Mouse (Mus musculus) liver, embryonic 13.5 days (tissue): ENCODE measurements around the gene Ifrd2. TPM values are rescaled to one million over a fixed set of nuclear protein-coding genes. Genes with fewer than 3 reads are reported as not detected.

Experiments used
- ATAC-seq: fragments of 200-750 bp; cut with Nextera tagmentation; 2 replicates; pipeline ENCODE4 v1.8.0; 2017; ENCODE audit warnings: low read depth, mild to moderate bottlenecking, moderate number of reproducible peaks, moderate library complexity
- DNase-seq: peaks from one replicate; pipeline ENCODE4 v3.0.0; 2022
- H3K27ac ChIP-seq: fragments of 300-500 bp; sonication (generic); 2 replicates; pipeline ENCODE4 v1.5.1; 2015; ENCODE audit warnings: moderate library complexity, mild to moderate bottlenecking, inconsistent platforms
- H3K27me3 ChIP-seq: fragments of 300-500 bp; sonication (generic); 2 replicates; pipeline ENCODE4 v1.6.1; 2015; ENCODE audit warnings: mild to moderate bottlenecking, inconsistent platforms
- H3K36me3 ChIP-seq: fragments of 300-500 bp; sonication (generic); 2 replicates; pipeline ENCODE4 v1.6.1; 2015; ENCODE audit warnings: mild to moderate bottlenecking, inconsistent platforms
- H3K4me1 ChIP-seq: fragments of 300-500 bp; sonication (generic); replicated peaks from 2 replicates; pipeline ENCODE4 v1.6.1; 2015; ENCODE audit warnings: inconsistent platforms
- H3K4me2 ChIP-seq: fragments of 300-500 bp; sonication (generic); 2 replicates; pipeline ENCODE4 v1.6.1; 2015; ENCODE audit warnings: inconsistent platforms, mild to moderate bottlenecking, moderate library complexity
- H3K4me3 ChIP-seq: fragments of 300-500 bp; sonication (generic); replicated peaks from 2 replicates; pipeline ENCODE4 v1.5.1; 2015; ENCODE audit warnings: mild to moderate bottlenecking, inconsistent platforms
- H3K9ac ChIP-seq: fragments of 300-500 bp; sonication (generic); 2 replicates; pipeline ENCODE4 v1.6.1; 2015; ENCODE audit warnings: mild to moderate bottlenecking, inconsistent platforms
- H3K9me3 ChIP-seq: fragments of 300-500 bp; sonication (generic); replicated peaks from 2 replicates; pipeline ENCODE4 v1.6.1; 2016; ENCODE audit warnings: inconsistent platforms
- WGBS: fragments of 180-500 bp; shearing (Covaris S2); methylation state at CpG from one replicate; pipeline ENCODE4 v1.1.7; 2015; ENCODE audit not compliant: insufficient replicate concordance; 5-methylcytosine and 5-hydroxymethylcytosine counted together
- polyA plus RNA-seq: library from polyadenylated mRNA; unstranded; fragments of >200 nt; fragmentation: Nextera tagmentation; extraction: Ambion mirVana; gene quantifications from 2 replicates; pipeline ENCODE4 v1.2.1, GENCODE M21; 2015

Gene Ifrd2
- polyA plus RNA-seq, 1 experiment from 2014 or later: 175 TPM

DNA sequence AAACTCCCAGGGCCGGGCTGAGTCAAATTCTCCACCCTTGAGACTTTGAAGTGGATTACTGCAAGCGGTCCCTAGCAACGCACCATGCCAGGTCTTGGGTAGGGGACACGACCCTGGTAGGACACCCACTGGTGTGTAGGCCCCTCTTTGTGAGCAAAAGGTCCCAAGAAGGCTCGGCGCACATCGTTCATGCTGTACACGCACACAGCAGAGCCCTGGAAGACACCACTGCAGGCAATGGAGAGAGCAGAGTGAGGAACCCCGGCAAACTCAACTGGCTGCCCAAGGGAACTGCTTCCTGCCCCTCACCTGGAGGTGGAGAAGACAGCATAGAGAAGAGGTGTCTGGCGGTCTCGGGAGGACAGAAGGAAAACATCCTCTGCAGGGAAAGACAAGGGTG lies 13.8 kb downstream of the Ifrd2 start:
- Histone ChIP-seq H3K9me3 (no peaks in the 10 kb centered on the region), H3K27ac (no peak overlapping the region), H3K27me3 (peaks cover 51% of the 10 kb centered on the region), H3K4me1 (peaks cover 59% of the 10 kb centered on the region), H3K36me3 (no peaks in the 10 kb centered on the region), H3K4me3 (no peak overlapping the region), H3K4me2 (no peak overlapping the region), H3K9ac (no peak overlapping the region)
- DNase-seq (no peak), ATAC-seq (no peak)
- WGBS: 70% methylated on average over 11 of the region's 11 CpGs

DNA sequence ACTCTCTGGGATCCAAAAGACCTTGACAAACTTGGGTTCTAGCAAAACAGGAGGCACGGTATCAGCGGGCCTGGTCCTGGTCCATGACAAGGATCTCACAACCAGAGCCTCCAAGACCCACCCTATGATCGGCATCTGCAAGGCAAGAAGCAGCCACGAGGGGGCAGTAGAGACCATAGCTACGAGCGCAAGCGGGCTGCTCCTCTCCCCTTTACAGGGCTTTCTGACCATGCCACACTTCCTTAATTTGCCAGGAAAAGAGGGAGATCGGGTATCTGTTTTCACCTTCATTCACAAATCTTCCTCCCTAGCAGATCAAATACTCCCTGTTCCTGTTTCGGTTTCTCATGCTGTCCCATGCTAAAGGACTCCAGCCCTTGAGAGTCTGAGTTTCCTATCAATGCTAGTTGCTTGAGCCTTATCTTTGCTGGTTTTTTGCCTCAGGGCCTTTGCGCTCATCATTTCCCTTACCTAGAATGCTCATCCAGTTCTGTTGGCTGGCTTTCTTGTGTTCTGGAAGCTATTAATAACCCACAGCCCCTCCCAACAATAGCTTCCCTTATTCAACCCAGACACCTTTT lies 14.7 kb downstream of the Ifrd2 start:
- Histone ChIP-seq H3K4me3 (peak overlapping the region; percentile 9; the same call in 1 of the 2 replicates), H3K9ac (peak overlapping the region; percentile 31; the same call in 1 of the 2 replicates), H3K36me3 (no peaks in the 10 kb centered on the region), H3K4me1 (peaks cover 59% of the 10 kb centered on the region), H3K27me3 (peaks cover 58% of the 10 kb centered on the region), H3K4me2 (peak overlapping the region; percentile 46), H3K27ac (no peak overlapping the region), H3K9me3 (no peaks in the 10 kb centered on the region)
- ATAC-seq (peak; percentile 59), DNase-seq (peak; percentile 81)
- WGBS: under 1% methylated on average over 10 of the region's 10 CpGs

DNA sequence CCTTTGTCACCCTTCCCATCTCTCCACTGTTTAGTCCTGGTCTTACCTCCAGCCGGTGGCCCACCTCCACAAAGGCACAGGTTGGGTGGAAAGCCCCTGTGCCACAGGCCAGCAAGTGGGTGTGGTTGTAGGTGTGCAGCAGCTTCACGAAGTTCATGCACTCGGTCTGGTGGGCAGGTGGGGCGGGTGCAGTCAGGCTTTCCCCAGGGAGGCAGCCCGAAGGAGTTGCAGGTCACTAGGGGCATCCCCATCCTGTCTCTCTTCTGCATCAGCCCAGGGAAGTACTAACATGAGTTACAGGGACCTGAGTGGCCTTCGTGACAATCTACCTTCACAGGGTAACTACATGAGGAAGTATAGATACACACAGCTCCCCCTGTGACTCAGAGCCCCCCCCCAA lies 15.8 kb downstream of the Ifrd2 start:
- DNase-seq (no peak), ATAC-seq (no peak)
- no peak overlapping the region for H3K9ac ChIP-seq
- H3K4me2 ChIP-seq: no peak overlapping the region
- no peak overlapping the region for H3K27ac ChIP-seq
- H3K27me3 ChIP-seq: peaks cover 58% of the 10 kb centered on the region
- H3K36me3 ChIP-seq: no peaks in the 10 kb centered on the region
- peaks cover 61% of the 10 kb centered on the region for H3K4me1 ChIP-seq
- 58% methylated on average over 6 of the region's 6 CpGs for WGBS
- H3K4me3 ChIP-seq: no peak overlapping the region
- H3K9me3 ChIP-seq: no peaks in the 10 kb centered on the region

DNA sequence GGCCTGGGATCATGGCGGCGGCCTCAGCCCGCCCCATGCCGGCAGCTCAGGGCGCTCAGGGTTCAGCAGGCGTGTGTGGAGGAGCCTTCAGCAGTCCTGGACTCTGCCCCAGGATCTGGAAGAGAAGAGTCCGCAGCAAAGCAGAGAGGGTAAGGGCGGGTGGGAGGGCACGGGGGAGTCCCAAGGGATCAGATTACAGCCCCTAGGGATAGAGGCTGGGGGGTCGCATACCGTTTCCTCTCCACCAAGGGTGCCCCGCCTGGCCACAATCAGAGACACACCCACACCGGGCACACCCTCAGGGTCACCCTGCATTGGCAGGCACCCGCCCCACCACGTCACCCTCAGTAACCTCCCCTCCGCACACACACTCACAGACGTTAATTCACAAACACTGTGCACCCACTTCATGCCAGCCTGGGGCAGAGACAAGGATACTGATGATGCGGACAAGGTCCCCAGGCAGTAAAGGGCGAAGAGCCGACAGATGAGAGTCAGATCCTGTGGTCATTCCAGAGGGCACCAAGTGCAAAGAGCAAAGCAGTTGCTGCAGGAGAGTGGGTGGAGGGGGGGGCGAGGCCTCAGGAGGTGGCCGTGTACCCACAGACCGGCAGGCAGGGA lies 17.7 kb downstream of the Ifrd2 start:
- DNase-seq (no peak), ATAC-seq (0 out of 2 replicates have a peak, but pooled peaks have one; percentile 25)
- H3K27me3 ChIP-seq: peaks cover 39% of the 10 kb centered on the region
- peaks cover 55% of the 10 kb centered on the region for H3K4me1 ChIP-seq
- no peaks in the 10 kb centered on the region for H3K36me3 ChIP-seq
- no peak overlapping the region for H3K27ac ChIP-seq
- no peak overlapping the region for H3K9ac ChIP-seq
- WGBS: 39% methylated on average over 23 of the region's 23 CpGs
- H3K9me3 ChIP-seq: no peaks in the 10 kb centered on the region
- no peak overlapping the region for H3K4me3 ChIP-seq
- H3K4me2 ChIP-seq: no peak overlapping the region

DNA sequence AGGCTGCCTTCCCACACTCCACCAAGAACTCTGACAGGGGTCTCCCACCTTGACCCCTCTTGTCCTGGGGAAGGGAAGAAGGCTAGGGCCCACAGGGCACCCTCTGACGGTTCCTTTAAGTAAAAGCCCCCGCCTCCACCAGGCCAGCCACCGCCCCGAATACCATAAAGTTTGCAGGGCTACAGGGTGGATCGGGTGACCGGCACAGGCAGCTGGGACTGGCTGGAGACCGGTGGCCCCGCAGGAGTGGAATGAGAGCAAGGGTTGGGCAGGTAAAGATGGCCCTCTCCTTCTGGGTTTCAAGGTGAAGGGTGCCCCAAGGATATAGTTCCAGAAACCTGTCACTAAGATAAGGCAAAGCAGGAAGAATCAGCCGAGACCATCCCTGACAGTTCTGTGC lies 19.1 kb downstream of the Ifrd2 start:
- Histone ChIP-seq H3K27ac (no peak overlapping the region), H3K27me3 (peaks cover 27% of the 10 kb centered on the region), H3K9ac (no peak overlapping the region; the same call in 1 of the 2 replicates), H3K36me3 (no peaks in the 10 kb centered on the region), H3K9me3 (no peaks in the 10 kb centered on the region), H3K4me3 (no peak overlapping the region), H3K4me2 (no peak overlapping the region), H3K4me1 (peaks cover 59% of the 10 kb centered on the region)
- DNase-seq (no peak), ATAC-seq (no peak)
- WGBS: 42% methylated on average over 9 of the region's 9 CpGs

DNA sequence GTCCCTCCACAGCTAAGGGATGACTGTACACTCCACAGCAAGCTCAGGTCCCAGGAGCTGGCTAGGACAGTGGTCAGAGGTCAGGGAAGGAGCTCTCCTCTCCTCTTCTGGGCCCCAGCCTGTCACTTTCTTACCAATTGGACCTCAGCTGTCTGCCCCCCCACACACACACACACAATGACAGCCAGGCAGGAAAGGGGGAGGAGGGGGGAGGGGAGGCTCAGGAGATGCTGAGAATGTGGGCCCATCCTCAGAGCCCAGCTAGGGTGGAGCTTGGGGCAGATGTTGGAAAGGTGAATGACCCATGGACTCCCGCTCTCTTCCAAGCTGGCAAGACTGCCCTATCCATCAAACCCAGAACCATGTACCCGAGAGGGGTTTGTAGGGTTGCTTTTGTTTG lies 19.6 kb downstream of the Ifrd2 start:
- peaks cover 64% of the 10 kb centered on the region for H3K4me1 ChIP-seq
- no peak overlapping the region; the same call in 1 of the 2 replicates for H3K9ac ChIP-seq
- 65% methylated on average over 2 of the region's 2 CpGs for WGBS
- peaks cover 27% of the 10 kb centered on the region for H3K27me3 ChIP-seq
- no peaks in the 10 kb centered on the region for H3K9me3 ChIP-seq
- H3K27ac ChIP-seq: no peak overlapping the region
- no peak overlapping the region for H3K4me3 ChIP-seq
- ATAC-seq (no peak), DNase-seq (no peak)
- H3K4me2 ChIP-seq: no peak overlapping the region
- H3K36me3 ChIP-seq: no peaks in the 10 kb centered on the region

DNA sequence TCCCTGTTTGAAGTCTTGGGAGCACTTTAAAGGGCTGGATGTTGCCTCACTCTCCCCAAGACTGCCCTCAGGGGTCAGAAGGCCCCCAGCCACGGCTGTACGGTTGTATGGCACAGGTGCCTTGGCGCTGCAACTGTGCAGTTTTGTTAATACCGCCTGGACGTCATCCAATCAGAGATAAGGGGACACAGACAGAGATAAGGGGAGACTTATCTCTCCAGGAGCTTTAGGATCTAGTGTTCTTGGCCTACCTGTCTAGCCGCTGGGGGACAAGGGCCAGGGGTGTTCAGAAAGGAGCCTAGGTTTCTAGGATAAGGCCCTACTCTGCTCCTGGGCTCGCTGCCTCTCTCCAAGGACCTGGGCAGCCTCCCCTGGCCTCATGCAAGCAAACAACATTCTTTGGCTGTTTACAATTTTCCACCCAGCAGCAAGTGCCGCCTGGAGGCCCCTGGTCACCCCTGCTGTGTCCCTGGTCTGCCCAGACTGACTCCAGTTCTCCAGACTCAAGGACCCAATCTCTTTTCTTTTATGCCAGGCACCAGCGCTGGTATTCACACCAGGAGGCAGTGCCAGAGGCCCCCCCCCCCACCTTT lies 20.3 kb downstream of the Ifrd2 start:
- no peak overlapping the region for H3K4me3 ChIP-seq

DNA sequence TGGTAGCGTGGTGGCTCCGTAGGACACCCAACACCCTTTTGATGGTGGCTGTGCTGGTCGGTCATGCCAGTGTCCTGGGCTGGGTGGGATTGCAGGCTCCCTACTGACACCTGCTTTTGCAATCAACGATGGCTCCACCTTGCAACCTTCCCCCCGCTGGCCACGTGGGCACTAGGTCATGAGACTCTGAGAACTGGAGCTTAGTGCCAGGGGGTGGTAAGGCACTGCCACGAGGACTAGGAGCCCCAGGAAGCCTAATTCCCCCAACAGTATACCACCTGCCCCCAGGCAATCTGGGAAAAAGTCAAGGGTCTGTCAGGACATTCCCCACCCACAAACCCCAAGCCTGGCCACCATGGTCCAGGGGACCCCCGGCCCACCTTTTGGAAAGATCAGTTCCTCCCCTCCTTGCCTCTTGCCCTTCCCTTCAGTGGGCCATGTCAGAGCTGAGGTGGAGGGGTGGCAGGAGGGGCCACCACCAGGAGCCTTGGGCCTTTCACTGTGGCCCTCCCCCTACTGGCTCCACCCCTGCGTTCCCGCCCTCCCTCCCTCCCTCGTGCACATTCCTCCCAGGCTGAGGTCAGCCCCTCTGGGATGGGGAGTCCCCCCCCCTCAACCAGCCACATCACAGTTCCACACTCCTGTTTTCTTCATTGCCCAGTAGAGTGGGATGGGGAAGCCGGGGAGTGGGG lies 21.4 kb downstream of the Ifrd2 start, which contains the start of gene Sema3b:
Gene Sema3b, minus strand, starts transcription at position 489 of the 692 bp plus-strand sequence.
- DNase-seq: no peak
- no peak for ATAC-seq
- H3K9me3 ChIP-seq: no peaks in the 10 kb centered on the region
- no peak within 1 kb of the TSS for H3K9ac ChIP-seq
- 48% methylated on average over 12 of the region's 12 CpGs for WGBS
- H3K4me3 ChIP-seq: no peak within 1 kb of the TSS
- H3K4me1 ChIP-seq: peaks cover 70% of the 10 kb centered on the region
- no peak within 1 kb of the TSS for H3K27ac ChIP-seq
- peaks cover 21% of the 10 kb centered on the region for H3K27me3 ChIP-seq
- peaks cover 2% of the 10 kb centered on the region; the same call in 1 of the 2 replicates for H3K36me3 ChIP-seq
- H3K4me2 ChIP-seq: no peak within 1 kb of the TSS

More for the DNA sequence above, 20.3 kb downstream of the Ifrd2 start:
- Histone ChIP-seq H3K27ac (no peak overlapping the region), H3K9me3 (no peaks in the 10 kb centered on the region), H3K4me1 (peaks cover 61% of the 10 kb centered on the region), H3K27me3 (peaks cover 27% of the 10 kb centered on the region), H3K9ac (no peak overlapping the region), H3K36me3 (no peaks in the 10 kb centered on the region), H3K4me2 (no peak overlapping the region)
- ATAC-seq (no peak), DNase-seq (no peak)
- WGBS: 47% methylated on average over 9 of the region's 9 CpGs

DNA sequence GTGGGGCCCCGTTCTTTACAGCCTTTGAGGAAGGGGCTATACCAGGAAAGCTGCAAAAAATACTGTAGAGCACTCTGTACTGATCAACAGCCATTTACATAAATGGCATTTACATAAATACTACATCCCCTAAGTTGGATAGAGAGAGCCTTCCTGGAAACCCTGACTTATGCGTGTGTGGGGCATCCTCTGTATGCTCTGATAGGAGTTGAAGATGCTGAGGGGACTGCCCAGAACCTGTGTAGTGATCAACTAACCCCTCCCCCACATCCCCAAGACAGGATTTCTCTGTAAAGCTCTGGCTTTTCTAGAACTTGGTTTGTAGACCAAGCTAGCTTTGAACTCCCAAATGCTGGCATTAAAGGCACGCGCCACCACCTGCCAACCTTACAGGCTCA lies 22.0 kb downstream of the Ifrd2 start:
- no peak overlapping the region for H3K4me3 ChIP-seq
- no peak overlapping the region for H3K9ac ChIP-seq
- WGBS: 69% methylated on average over 4 of the region's 4 CpGs
- H3K27ac ChIP-seq: no peak overlapping the region
- peaks cover 7% of the 10 kb centered on the region for H3K36me3 ChIP-seq
- peaks cover 70% of the 10 kb centered on the region for H3K4me1 ChIP-seq
- 0 out of 2 replicates have a peak, but pooled peaks cover 16% of the 10 kb centered on the region for H3K27me3 ChIP-seq
- no peak overlapping the region for H3K4me2 ChIP-seq
- DNase-seq: no peak
- ATAC-seq: no peak
- no peaks in the 10 kb centered on the region for H3K9me3 ChIP-seq

DNA sequence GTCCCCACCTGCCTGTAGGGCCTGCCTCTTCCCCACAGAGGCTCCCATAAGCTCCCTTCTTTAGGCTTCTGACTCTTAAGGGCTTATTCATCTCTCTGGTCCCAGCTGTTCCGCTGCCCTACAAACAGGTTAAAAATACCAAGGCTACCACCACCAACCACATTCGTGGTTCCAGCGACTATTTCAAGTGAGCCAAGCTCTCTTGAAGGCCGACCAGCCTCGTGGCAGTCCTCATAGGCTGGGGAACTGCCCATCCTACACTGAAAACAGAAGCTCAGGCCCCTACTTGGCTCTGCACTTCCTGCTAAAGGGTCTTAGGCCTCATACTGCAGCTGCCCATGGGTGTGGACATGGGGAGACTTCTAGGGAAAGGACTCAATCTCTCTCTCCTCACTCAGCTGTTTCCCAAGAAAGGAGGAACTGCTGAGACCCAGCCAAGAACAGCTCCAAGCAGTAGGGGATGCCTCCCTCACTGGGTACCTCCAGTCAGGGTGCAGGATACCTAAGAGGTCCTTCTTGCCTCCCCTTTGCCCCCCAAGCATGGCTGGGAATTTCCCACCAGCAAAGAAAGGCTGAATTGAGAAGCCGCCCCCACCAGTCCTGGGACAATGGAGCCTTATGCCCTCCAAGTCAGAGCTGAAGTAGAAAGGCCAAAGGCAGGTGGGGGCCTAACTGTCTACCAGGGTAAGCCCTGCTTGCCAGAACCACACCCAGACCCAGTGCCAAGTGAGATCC lies 24.2 kb downstream of the Ifrd2 start:
- H3K9ac ChIP-seq: peak overlapping the region; percentile 80
- peak overlapping the region; percentile 61; the same call in 1 of the 2 replicates for H3K4me3 ChIP-seq
- ATAC-seq: no peak
- peak overlapping the region; percentile 75 for H3K27ac ChIP-seq
- peaks cover 59% of the 10 kb centered on the region for H3K4me1 ChIP-seq
- 39% methylated on average over 6 of the region's 6 CpGs for WGBS
- 0 out of 2 replicates have a peak, but pooled peaks cover 4% of the 10 kb centered on the region for H3K27me3 ChIP-seq
- H3K9me3 ChIP-seq: no peaks in the 10 kb centered on the region
- peaks cover 29% of the 10 kb centered on the region for H3K36me3 ChIP-seq
- no peak for DNase-seq
- H3K4me2 ChIP-seq: peak overlapping the region; percentile 87
